Mouse (Mus musculus) C2C12 (cell line): Measurements from ENCODE around the gene Pde2a. TPM values are rescaled to one million over a fixed set of nuclear protein-coding genes. Genes with fewer than 3 reads are reported as not detected.

Experiments
- H3K27me3 ChIP-seq: one replicate; pipeline ENCODE4 v1.6.1; 2011; ENCODE audit not compliant: control insufficient read depth, insufficient read depth, insufficient read length
- H3K36me3 ChIP-seq: one replicate; pipeline ENCODE4 v1.6.1; 2011; ENCODE audit not compliant: control insufficient read depth, insufficient read depth
- H3K4me3 ChIP-seq: one replicate; pipeline ENCODE4 v1.5.1; 2011; ENCODE audit warnings: mild to moderate bottlenecking, control low read depth; ENCODE audit not compliant: poor library complexity, insufficient read depth, severe bottlenecking
- H3K79me2 ChIP-seq: one replicate; pipeline ENCODE4 v1.6.1; 2011; ENCODE audit not compliant: control insufficient read depth, insufficient read depth
- H3K79me3 ChIP-seq: one replicate; pipeline ENCODE4 v1.6.1; 2011; ENCODE audit warnings: low read depth, control low read depth
- H3ac ChIP-seq: one replicate; pipeline ENCODE3; 2011; ENCODE audit warnings: low read depth; ENCODE audit not compliant: control insufficient read depth, insufficient read length
- CEBPB ChIP-seq: IDR thresholded peaks from one replicate; pipeline ENCODE4 v1.6.1; 2011; ENCODE audit warnings: low read depth, mild to moderate bottlenecking, control low read depth, moderate library complexity
- CTCF ChIP-seq: IDR thresholded peaks from one replicate; pipeline ENCODE4 v1.5.1; 2011; ENCODE audit not compliant: control insufficient read depth, insufficient read depth, insufficient read length
- FOSL1 ChIP-seq: IDR thresholded peaks from one replicate; pipeline ENCODE4 v1.8.0; 2011; ENCODE audit warnings: mild to moderate bottlenecking, low read length; ENCODE audit not compliant: poor library complexity, insufficient read depth, severe bottlenecking
- MAX ChIP-seq: IDR thresholded peaks from one replicate; pipeline ENCODE4 v1.6.1; 2011; ENCODE audit warnings: mild to moderate bottlenecking, control low read depth
- MYOD1 ChIP-seq: IDR thresholded peaks from one replicate; pipeline ENCODE4 v1.6.1; 2011; ENCODE audit warnings: low read depth; ENCODE audit not compliant: control insufficient read depth, insufficient read length
- MYOG ChIP-seq: IDR thresholded peaks from one replicate; pipeline ENCODE4 v1.6.1; 2011; ENCODE audit not compliant: control insufficient read depth, insufficient read length; ENCODE audit errors: extremely low read depth
- USF1 ChIP-seq: IDR thresholded peaks from one replicate; pipeline ENCODE4 v1.6.1; 2011; ENCODE audit warnings: low read depth, mild to moderate bottlenecking, control low read depth, moderate library complexity
- polyA plus RNA-seq: library from polyadenylated mRNA; unstranded; fragments of >200 nt; fragmentation: generic; extraction: Trizol; gene quantifications from one replicate; pipeline ENCODE4 v1.2.1, GENCODE M21; 2012; ENCODE audit warnings: missing spikeins

The Pde2a gene
- polyA plus RNA-seq, 1 experiment = 2.9 TPM

GRCm38 (mm10) chr7:101450422-101451401, 29.2 kb downstream of the Pde2a start:
- peak overlapping the region; percentile 68 for H3ac ChIP-seq
- peak overlapping the region; percentile 29 for H3K4me3 ChIP-seq
- no peak for TF ChIP-seq MAX
- peak; percentile 94 for TF ChIP-seq CTCF
- no peaks in the 10 kb centered on the region for H3K79me3 ChIP-seq
- H3K79me2 ChIP-seq = no peaks in the 10 kb centered on the region
- peaks cover 6% of the 10 kb centered on the region for H3K27me3 ChIP-seq
- no peaks in the 10 kb centered on the region for H3K36me3 ChIP-seq

DNA sequence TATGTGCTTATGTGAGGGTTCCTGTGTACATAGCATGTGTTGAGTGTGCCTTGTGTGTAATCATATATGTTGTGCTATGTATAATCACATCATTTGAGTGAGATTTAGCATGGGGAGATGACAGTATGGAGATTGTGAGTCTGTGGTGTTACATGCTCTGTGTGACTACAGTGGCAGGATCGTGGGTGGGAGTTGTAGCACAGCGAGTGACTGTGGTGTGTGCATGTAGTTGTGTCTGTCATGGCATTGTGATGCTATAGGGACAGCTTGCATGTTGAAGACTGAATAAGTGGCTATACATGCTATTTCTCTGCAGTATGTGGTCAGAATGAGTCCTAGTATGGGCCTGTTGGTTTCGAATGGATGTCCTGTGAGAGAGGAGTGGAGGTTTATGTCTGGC, 31.2 kb downstream of the Pde2a start:
- no peaks in the 10 kb centered on the region for H3K36me3 ChIP-seq
- no peak overlapping the region for H3K4me3 ChIP-seq
- no peaks in the 10 kb centered on the region for H3K79me3 ChIP-seq
- H3K79me2 ChIP-seq = no peaks in the 10 kb centered on the region
- peaks cover 11% of the 10 kb centered on the region for H3K27me3 ChIP-seq
- no peak overlapping the region for H3ac ChIP-seq
- TF ChIP-seq USF1 = no peak
- TF ChIP-seq MAX = no peak
- TF ChIP-seq CEBPB = no peak
- TF ChIP-seq FOSL1 = no peak
- TF ChIP-seq MYOG = no peak
- no peak for TF ChIP-seq CTCF
- no peak for TF ChIP-seq MYOD1

DNA sequence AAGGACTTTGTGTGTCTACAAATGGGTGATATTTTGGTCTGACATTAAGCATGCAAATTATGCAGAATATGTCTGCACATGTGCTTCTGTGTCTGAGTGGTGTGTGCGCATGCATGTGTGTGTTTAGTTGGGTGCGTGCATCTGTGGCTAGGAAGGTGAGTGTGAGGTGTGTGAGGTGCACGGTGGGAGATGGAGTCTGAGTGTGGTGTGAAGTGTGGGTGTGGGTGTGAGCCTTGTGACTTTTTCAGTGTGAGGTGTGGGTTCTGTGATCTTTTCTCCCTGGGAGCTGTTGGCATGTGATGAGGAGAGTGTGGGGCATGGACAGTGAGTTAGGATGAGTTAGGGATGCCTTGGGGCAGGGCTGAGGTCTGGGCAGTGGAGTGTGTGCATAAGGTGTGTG, 31.8 kb downstream of the Pde2a start:
- Histone ChIP-seq H3K79me3 (no peaks in the 10 kb centered on the region), H3K36me3 (no peaks in the 10 kb centered on the region), H3K27me3 (peaks cover 14% of the 10 kb centered on the region), H3K79me2 (no peaks in the 10 kb centered on the region), H3K4me3 (no peak overlapping the region), H3ac (no peak overlapping the region)
- TF ChIP-seq MYOD1 (no peak), MYOG (no peak), CTCF (no peak), USF1 (no peak), FOSL1 (no peak), MAX (no peak), CEBPB (no peak)

- no peak for TF ChIP-seq CTCF
- TF ChIP-seq MAX = no peak
- TF ChIP-seq MYOG = no peak
- Histone ChIP-seq H3K36me3 (no peaks in the 10 kb centered on the region), H3K79me2 (no peaks in the 10 kb centered on the region), H3K27me3 (peaks cover 18% of the 10 kb centered on the region), H3K4me3 (no peak overlapping the region), H3ac (no peak overlapping the region), H3K79me3 (no peaks in the 10 kb centered on the region)
Measured at GRCm38 (mm10) chr7:101453725-101454124, 32.2 kb downstream of the Pde2a start.

DNA sequence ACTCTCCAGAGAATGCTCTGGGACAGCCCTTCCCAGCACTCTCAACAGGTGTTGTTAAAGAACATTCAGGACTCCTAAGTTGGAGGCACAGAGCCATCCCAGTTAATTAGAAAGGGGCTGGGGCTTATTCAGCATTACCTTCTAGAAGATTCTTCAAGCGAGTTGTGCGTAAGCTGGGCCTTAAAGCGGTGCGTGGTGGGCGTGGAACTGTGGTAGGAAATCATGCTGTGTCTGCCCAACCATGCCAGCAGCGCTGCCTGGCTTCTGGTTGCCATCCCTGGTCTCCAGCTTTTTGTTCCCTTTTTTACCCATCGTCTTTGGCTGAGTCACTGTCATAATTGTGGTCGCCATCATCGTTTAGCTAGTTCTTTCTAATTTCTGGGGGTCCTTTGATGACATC, 33.0 kb downstream of the Pde2a start:
- no peak overlapping the region for H3ac ChIP-seq
- peaks cover 18% of the 10 kb centered on the region for H3K27me3 ChIP-seq
- H3K79me2 ChIP-seq = no peaks in the 10 kb centered on the region
- no peaks in the 10 kb centered on the region for H3K79me3 ChIP-seq
- TF ChIP-seq USF1 (no peak), FOSL1 (no peak), MYOD1 (no peak), MAX (no peak), CTCF (no peak), MYOG (no peak), CEBPB (no peak)
- H3K4me3 ChIP-seq = no peak overlapping the region
- H3K36me3 ChIP-seq = no peaks in the 10 kb centered on the region

DNA sequence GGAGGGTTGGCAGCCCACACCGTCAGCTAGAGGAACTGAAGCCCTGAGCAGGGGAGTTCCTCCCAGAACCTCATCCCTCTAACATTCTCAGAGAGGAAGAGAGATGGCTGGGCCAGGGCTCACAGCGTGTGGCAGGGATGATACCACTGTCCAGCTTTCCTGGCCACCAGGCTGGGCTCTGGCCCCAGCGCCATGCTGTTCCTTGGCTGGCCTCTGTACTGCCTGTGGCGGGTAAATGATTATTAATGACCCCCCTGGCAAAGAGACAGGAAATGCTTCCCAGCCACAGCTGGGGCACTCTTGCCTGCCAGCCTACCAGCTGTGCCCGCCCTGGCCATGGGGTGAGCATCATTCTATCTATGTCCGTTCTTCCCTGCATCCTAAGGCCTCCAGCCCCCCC, 33.6 kb downstream of the Pde2a start:
- Histone ChIP-seq H3ac (no peak overlapping the region), H3K36me3 (no peaks in the 10 kb centered on the region), H3K79me3 (no peaks in the 10 kb centered on the region), H3K4me3 (no peak overlapping the region), H3K79me2 (no peaks in the 10 kb centered on the region), H3K27me3 (peaks cover 18% of the 10 kb centered on the region)
- TF ChIP-seq CTCF (no peak), MYOG (no peak), FOSL1 (no peak), MYOD1 (no peak), MAX (no peak), CEBPB (no peak), USF1 (no peak)
